Mouse (Mus musculus) midbrain, embryonic 13.5 days (tissue): ENCODE results near the gene Tgm3. TPM values are rescaled to one million over a fixed set of nuclear protein-coding genes. Genes with fewer than 3 reads are reported as not detected.

Source experiments
- microRNA-seq: library from miRNA; unstranded; fragments of <30 nt; microRNA quantifications from one replicate; pipeline ENCODE4, GENCODE M21; 2016
- polyA plus RNA-seq: library from polyadenylated mRNA; unstranded; fragments of >200 nt; fragmentation: Nextera tagmentation; extraction: Ambion mirVana; gene quantifications from 2 replicates; pipeline ENCODE4 v1.2.1, GENCODE M21; 2015

Gene Tgm3
- polyA plus RNA-seq, 1 experiment from 2014 or later, result not detected

Small RNA genes lying within 50 kb of the gene (microRNA-seq; reads per million reads assigned to microRNA genes)
- not detected for gene Mir6339

Other genes with a start within 250 kb of the Tgm3 start
- gene Stk35, start 211.8 kb upstream of the Tgm3 start, polyA plus RNA-seq, result 7.7 and 9.5 TPM in 2 replicates
- 0.05 and 0.15 TPM in 2 replicates for gene Tgm6, start 100.1 kb downstream of the Tgm3 start, polyA plus RNA-seq
- 424 and 459 TPM in 2 replicates for gene Snrpb, start 167.1 kb downstream of the Tgm3 start, polyA plus RNA-seq
- not detected in 2 replicates for gene Tmc2, start 182.8 kb downstream of the Tgm3 start, polyA plus RNA-seq